Mouse (Mus musculus): ENCODE data around the gene Ube2ql1.

- TF ChIP-seq GATA1 (IDR thresholded peaks at IDR 0.05; ENCODE audit: borderline replicate concordance, low read length) (no peak), FLI1 (IDR thresholded peaks at IDR 0.05; ENCODE audit: low read length) (no peak)
These were observed 32.2 kb downstream of the Ube2ql1 start for GRCm38 (mm10) chr13:69707496-69707895.
